Mouse (Mus musculus): ENCODE data around the gene Ncoa7.

- TF ChIP-seq POLR2A (IDR thresholded peaks at IDR 0.05; ENCODE audit: insufficient read depth, low read depth, low read length) (no peak), CTCF (IDR thresholded peaks at IDR 0.05) (no peak)
Observed at GRCm38 (mm10) chr10:30733148-30733785, 69.9 kb downstream of the Ncoa7 start.

Measured in heart, adult 2 months (tissue).